Mouse (Mus musculus) T-cell, adult 2 months (primary cell): ENCODE measurements around the gene Cmtm4.
A peak's percentile ranks its signal among the peaks of the same experiment; 100 is the strongest.
"Not testable (repeated sequence)": the region's sequence is repeated elsewhere in the genome, so short reads cannot be mapped to it uniquely, and the experiment has no call there.

Experiments
- DNase-seq: peaks from one replicate; pipeline ENCODE4 v3.0.0; 2022; ENCODE audit warnings: low spot score

The Cmtm4 gene

GRCm38 (mm10) chr8:104339229-104339982 is 56.2 kb downstream of the Cmtm4 start, which contains the start of gene Cmtm3:
Cmtm3 (plus strand) TSS chr8:104339410.
- no peak for DNase-seq

GRCm38 (mm10) chr8:104337890-104338289 is 57.7 kb downstream of the Cmtm4 start:
- peak; percentile 30 for DNase-seq

GRCm38 (mm10) chr8:104336806-104337205 is 58.8 kb downstream of the Cmtm4 start:
- no peak for DNase-seq

- DNase-seq = no peak
Observed at GRCm38 (mm10) chr8:104334196-104334595, 61.4 kb downstream of the Cmtm4 start.

GRCm38 (mm10) chr8:104333786-104334185 is 61.8 kb downstream of the Cmtm4 start:
- no peak for DNase-seq

- no peak for DNase-seq
Observed at GRCm38 (mm10) chr8:104332665-104333631, 62.7 kb downstream of the Cmtm4 start.

GRCm38 (mm10) chr8:104321930-104322329 is 73.7 kb downstream of the Cmtm4 start, which contains the start of gene Cmtm2b:
Cmtm2b (plus strand) TSS chr8:104322230.
- DNase-seq = not testable (repeated sequence)

- not testable (repeated sequence) for DNase-seq
Observed at GRCm38 (mm10) chr8:104321267-104321666, 74.3 kb downstream of the Cmtm4 start, which contains the start of gene Gm11020. Gm11020 (plus strand) TSS chr8:104321567.

- DNase-seq = no peak
Observed at GRCm38 (mm10) chr8:104313311-104313710, 82.3 kb downstream of the Cmtm4 start.

GRCm38 (mm10) chr8:104312023-104312422 is 83.6 kb downstream of the Cmtm4 start:
- not testable (repeated sequence) for DNase-seq

GRCm38 (mm10) chr8:104309441-104310155 is 86.0 kb downstream of the Cmtm4 start, which contains the start of the genes Gm45711 and Cmtm1:
Gm45711 (minus strand) TSS chr8:104310081.
Cmtm1 (minus strand) TSS chr8:104310145.
- DNase-seq = not testable (repeated sequence)

- not testable (repeated sequence) for DNase-seq
Observed at GRCm38 (mm10) chr8:104308341-104308740, 87.3 kb downstream of the Cmtm4 start.

GRCm38 (mm10) chr8:104304962-104305361 is 90.6 kb downstream of the Cmtm4 start:
- no peak for DNase-seq

- not testable (repeated sequence) for DNase-seq
Observed at GRCm38 (mm10) chr8:104302536-104302935, 93.1 kb downstream of the Cmtm4 start.

GRCm38 (mm10) chr8:104301577-104301976 is 94.0 kb downstream of the Cmtm4 start:
- not testable (repeated sequence) for DNase-seq
